Mouse (Mus musculus): ENCODE results near the gene Lpgat1. TPM values are rescaled to one million over a fixed set of nuclear protein-coding genes. Genes with fewer than 3 reads are reported as not detected.

The Lpgat1 gene
- polyA plus RNA-seq, 1 experiment from 2014 or later, result 37.2 TPM

- no peaks in the 10 kb centered on the region for H3K9me3 ChIP-seq
- H3K4me2 ChIP-seq (replicated peaks), result no peak overlapping the region
- no peak overlapping the region for H3K9ac ChIP-seq
- H3K36me3 ChIP-seq, result no peaks in the 10 kb centered on the region
- no peaks in the 10 kb centered on the region for H3K27me3 ChIP-seq (replicated peaks)
- no peak overlapping the region for H3K27ac ChIP-seq
- no peaks in the 10 kb centered on the region for H3K4me1 ChIP-seq (replicated peaks)
- H3K4me3 ChIP-seq (replicated peaks), result no peak overlapping the region
- ATAC-seq, result no peak
- 84% methylated on average over 13 of the region's 13 CpGs for WGBS
These were observed 95.5 kb downstream of the Lpgat1 start for GRCm38 (mm10) chr1:191812949-191813691.

- no peak for ATAC-seq
- no peak overlapping the region for H3K4me2 ChIP-seq (replicated peaks)
- no peaks in the 10 kb centered on the region for H3K4me1 ChIP-seq (replicated peaks)
- H3K27me3 ChIP-seq (replicated peaks), result no peaks in the 10 kb centered on the region
- no peak overlapping the region for H3K9ac ChIP-seq
- no peak overlapping the region for H3K27ac ChIP-seq
- WGBS, result 77% methylated on average over 4 of the region's 4 CpGs
- no peaks in the 10 kb centered on the region for H3K36me3 ChIP-seq
- H3K4me3 ChIP-seq (replicated peaks), result no peak overlapping the region
- no peaks in the 10 kb centered on the region for H3K9me3 ChIP-seq
These were observed 96.6 kb downstream of the Lpgat1 start for GRCm38 (mm10) chr1:191814240-191814639.

DNA sequence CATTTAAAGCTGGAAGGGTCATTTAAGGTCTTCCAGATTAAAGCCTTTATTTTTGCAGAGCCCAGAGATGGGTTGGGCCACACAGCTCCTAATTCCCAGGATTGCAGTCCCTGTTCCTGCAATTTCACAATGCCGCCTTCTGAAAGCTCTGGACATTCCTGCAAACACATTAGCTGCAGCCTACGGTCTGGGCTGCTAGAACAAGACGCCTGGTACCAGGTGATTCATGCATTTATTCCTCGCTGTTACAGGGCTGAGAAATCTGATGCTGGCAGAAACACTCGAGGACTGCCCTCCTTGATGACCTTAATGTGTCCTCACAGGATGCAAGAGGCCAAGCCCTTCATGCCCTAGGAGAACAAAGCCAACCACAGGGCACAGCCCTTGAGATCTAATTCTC is 97.3 kb downstream of the Lpgat1 start:
- Histone ChIP-seq H3K4me3 (replicated peaks) (no peak overlapping the region), H3K9ac (no peak overlapping the region), H3K9me3 (no peaks in the 10 kb centered on the region), H3K4me2 (replicated peaks) (no peak overlapping the region), H3K36me3 (no peaks in the 10 kb centered on the region), H3K27me3 (replicated peaks) (no peaks in the 10 kb centered on the region), H3K4me1 (replicated peaks) (no peaks in the 10 kb centered on the region), H3K27ac (no peak overlapping the region)
- ATAC-seq, result no peak
- 42% methylated on average over 5 of the region's 5 CpGs for WGBS

DNA sequence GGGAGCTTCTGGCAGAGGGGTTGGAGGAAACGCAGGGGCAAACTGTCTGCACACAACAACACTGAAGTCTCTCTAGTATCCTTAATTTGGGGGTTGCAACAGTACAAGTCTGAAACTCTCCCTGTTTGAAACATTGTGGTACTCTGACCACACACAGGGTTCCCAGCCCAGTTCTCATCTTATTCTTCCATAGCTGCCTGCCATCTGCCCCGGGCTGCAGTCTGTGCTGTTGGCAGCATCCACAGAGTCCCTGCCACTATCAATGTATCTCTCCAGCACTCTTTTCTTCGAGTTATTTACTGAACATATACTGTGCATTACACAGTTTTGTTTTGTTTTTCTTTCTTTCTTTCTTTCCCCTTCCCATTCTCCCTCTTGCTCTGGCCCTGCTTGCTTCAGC is 99.0 kb downstream of the Lpgat1 start:
- no peak overlapping the region for H3K9ac ChIP-seq
- H3K9me3 ChIP-seq, result no peaks in the 10 kb centered on the region
- no peak overlapping the region for H3K27ac ChIP-seq
- H3K4me1 ChIP-seq (replicated peaks), result no peaks in the 10 kb centered on the region; the same call in 1 of the 2 replicates
- H3K4me3 ChIP-seq (replicated peaks), result no peak overlapping the region
- H3K4me2 ChIP-seq (replicated peaks), result no peak overlapping the region
- ATAC-seq, result no peak
- no peaks in the 10 kb centered on the region for H3K36me3 ChIP-seq
- 68% methylated on average over 3 of the region's 3 CpGs for WGBS
- no peaks in the 10 kb centered on the region for H3K27me3 ChIP-seq (replicated peaks)

GRCm38 (mm10) chr1:191817418-191818144 is 99.9 kb downstream of the Lpgat1 start:
- Histone ChIP-seq H3K36me3 (no peaks in the 10 kb centered on the region), H3K4me3 (replicated peaks) (no peak overlapping the region), H3K9me3 (no peaks in the 10 kb centered on the region), H3K4me1 (replicated peaks) (peaks cover 7% of the 10 kb centered on the region; the same call in 1 of the 2 replicates), H3K27me3 (replicated peaks) (no peaks in the 10 kb centered on the region), H3K27ac (no peak overlapping the region), H3K4me2 (replicated peaks) (no peak overlapping the region), H3K9ac (no peak overlapping the region)
- ATAC-seq, result peak; percentile 68
- 35% methylated on average over 19 of the region's 19 CpGs for whole genome bisulfite sequencing

DNA sequence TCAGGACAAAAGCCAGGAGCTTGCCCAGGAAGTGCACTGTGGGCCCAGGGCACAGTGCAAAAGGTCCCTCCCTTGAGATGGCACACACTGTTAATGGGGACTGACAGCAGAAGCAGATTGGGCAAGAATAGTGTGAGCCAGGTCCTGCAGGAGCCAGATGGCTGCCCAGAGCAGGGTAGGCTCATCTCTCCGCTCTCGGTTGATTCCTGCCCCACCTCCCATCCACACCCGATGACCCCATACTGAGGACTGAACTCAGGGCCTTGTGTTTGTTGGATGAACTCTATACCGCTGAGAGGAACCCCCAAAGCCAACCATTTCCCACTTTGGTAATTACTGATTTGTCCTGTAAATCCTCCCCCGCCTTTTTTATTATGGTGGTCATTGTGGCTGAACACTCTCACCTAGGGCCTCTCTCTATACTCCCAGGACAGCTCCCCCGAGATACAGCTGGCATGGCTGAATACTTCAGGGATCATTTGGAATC is 100.6 kb downstream of the Lpgat1 start:
- Histone ChIP-seq H3K4me3 (replicated peaks) (no peak overlapping the region), H3K27ac (no peak overlapping the region), H3K9ac (no peak overlapping the region), H3K4me2 (replicated peaks) (no peak overlapping the region), H3K36me3 (no peaks in the 10 kb centered on the region), H3K9me3 (no peaks in the 10 kb centered on the region), H3K27me3 (replicated peaks) (no peaks in the 10 kb centered on the region), H3K4me1 (replicated peaks) (peaks cover 7% of the 10 kb centered on the region; the same call in 1 of the 2 replicates)
- WGBS, result 43% methylated on average over 6 of the region's 6 CpGs
- ATAC-seq, result no peak

DNA sequence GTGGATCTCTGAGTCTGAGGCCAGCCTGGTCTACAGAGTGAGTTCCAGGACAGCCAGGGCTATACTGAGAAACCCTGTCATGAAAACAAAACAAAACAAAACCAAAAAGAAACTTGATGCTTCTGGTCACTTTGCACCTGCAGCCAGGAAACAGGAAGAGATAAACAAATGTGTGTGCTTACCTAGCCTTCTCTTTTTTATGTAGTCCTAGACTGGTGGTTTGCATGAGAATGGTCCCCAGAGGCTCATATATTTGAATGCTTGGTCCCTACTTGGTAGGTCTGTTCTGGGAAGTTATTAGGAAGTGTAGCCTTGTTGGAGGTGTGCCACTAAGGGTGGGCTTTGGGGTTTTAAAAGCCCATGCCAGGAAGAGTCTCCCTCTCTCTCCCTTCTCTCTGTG is 101.4 kb downstream of the Lpgat1 start:
- Histone ChIP-seq H3K9ac (no peak overlapping the region), H3K4me1 (replicated peaks) (peaks cover 7% of the 10 kb centered on the region; the same call in 1 of the 2 replicates), H3K4me3 (replicated peaks) (no peak overlapping the region), H3K36me3 (no peaks in the 10 kb centered on the region; the same call in 1 of the 2 replicates), H3K9me3 (no peaks in the 10 kb centered on the region), H3K27ac (no peak overlapping the region), H3K4me2 (replicated peaks) (no peak overlapping the region), H3K27me3 (replicated peaks) (no peaks in the 10 kb centered on the region)
- ATAC-seq, result no peak

DNA sequence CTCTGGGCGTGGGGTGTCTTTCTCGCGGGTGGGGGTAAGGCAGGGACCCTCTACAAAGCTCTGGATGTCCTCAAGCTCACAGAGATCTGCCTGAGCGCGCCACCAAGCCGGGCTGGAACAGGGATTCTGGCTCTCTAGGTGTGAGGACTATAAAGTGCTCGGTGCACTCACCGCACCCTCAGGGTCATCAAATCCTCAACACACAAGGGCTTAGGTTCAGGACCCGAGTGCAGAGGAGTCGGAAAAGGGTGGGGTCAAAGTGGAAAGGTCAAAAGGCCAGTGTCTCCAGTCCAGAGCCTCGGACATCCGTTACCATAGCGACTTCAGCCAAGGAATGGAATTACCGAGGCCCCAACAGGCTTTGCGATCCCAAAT is 103.3 kb downstream of the Lpgat1 start:
- H3K27me3 ChIP-seq (replicated peaks), result no peaks in the 10 kb centered on the region
- peak overlapping the region; percentile 65 for H3K4me3 ChIP-seq (replicated peaks)
- H3K4me1 ChIP-seq (replicated peaks), result peaks cover 7% of the 10 kb centered on the region; the same call in 1 of the 2 replicates
- WGBS, result 2% methylated on average over 15 of the region's 15 CpGs
- H3K9me3 ChIP-seq, result no peaks in the 10 kb centered on the region
- H3K9ac ChIP-seq, result peak overlapping the region; percentile 52
- peaks cover 10% of the 10 kb centered on the region; the same call in 1 of the 2 replicates for H3K36me3 ChIP-seq
- H3K4me2 ChIP-seq (replicated peaks), result peak overlapping the region; percentile 83
- peak; percentile 48 for ATAC-seq
- no peak overlapping the region for H3K27ac ChIP-seq

DNA sequence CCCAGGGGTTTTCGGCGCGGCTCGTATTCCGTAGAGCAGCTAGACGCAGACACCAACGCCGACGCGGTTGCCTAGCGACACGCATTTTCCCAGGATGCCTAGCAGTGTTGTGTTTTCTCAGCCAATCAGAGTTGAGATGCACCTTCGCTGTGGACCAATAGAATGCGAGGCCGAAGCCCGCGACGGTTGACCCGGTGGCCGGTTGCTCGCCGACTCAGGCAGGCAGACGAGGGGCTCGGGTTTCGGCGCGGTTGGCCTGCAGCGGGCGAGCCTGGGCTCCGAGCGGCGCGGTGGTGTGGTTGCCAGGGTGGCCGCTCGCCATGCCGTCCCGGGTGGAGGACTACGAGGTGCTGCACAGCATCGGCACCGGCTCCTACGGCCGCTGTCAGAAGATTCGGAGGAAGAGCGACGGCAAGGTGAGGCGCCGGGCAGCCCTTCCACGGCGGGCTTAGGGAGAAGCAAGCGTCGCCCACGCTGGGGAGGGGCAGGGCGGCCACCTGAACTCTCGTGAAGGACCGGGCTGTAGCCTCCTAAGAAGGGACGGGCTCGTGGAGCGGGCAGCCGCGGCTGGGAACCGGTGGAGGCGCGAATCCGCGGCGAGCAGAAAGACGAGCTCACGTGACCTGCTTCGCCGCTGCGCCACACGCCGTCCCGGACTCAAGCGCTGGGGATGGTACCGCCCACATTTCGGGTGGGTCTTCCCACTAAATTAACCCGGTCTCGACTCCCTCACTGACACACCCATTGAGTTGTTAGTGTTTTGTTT is 103.9 kb downstream of the Lpgat1 start, which contains the start of gene Nek2:
Gene Nek2 (plus strand): TSS at position 119 of the 766 bp plus-strand sequence.
- Histone ChIP-seq H3K4me3 (replicated peaks) (peak within 1 kb of the TSS; percentile 65), H3K9me3 (no peaks in the 10 kb centered on the region), H3K27ac (peak within 1 kb of the TSS; percentile 81), H3K9ac (peak within 1 kb of the TSS; percentile 61), H3K4me1 (replicated peaks) (peaks cover 7% of the 10 kb centered on the region; the same call in 1 of the 2 replicates), H3K4me2 (replicated peaks) (peak within 1 kb of the TSS; percentile 83), H3K27me3 (replicated peaks) (no peaks in the 10 kb centered on the region), H3K36me3 (peaks cover 10% of the 10 kb centered on the region; the same call in 1 of the 2 replicates)
- peak; percentile 95 for ATAC-seq
- WGBS, result under 1% methylated on average over 79 of the region's 79 CpGs

DNA sequence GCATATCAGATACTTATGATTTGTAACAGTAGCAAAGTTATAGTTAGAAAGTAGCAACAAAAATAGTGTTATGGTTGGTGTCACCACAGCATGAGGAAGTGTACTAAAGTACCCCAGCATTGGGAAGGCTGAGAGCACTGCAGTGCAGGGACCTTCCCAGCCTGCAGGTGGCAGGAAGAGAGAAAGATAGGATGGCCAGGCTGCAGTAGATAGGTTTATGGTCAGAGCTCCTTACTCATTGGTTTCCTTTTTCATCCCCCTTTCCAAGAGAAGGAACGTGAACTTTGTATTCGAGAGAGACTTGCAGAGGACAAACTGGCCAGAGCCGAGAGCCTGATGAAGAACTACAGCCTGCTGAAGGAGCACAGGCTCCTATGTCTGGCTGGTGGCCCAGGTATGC is 111.5 kb downstream of the Lpgat1 start:
- Histone ChIP-seq H3K4me1 (replicated peaks) (no peaks in the 10 kb centered on the region), H3K9me3 (no peaks in the 10 kb centered on the region), H3K36me3 (peaks cover 33% of the 10 kb centered on the region), H3K9ac (no peak overlapping the region), H3K4me2 (replicated peaks) (no peak overlapping the region), H3K27ac (no peak overlapping the region), H3K4me3 (replicated peaks) (no peak overlapping the region), H3K27me3 (replicated peaks) (no peaks in the 10 kb centered on the region)
- 82% methylated on average over 3 of the region's 3 CpGs for WGBS
- no peak for ATAC-seq

- peaks cover 18% of the 10 kb centered on the region for H3K36me3 ChIP-seq
- no peak overlapping the region for H3K9ac ChIP-seq
- no peak overlapping the region for H3K4me3 ChIP-seq (replicated peaks)
- H3K27ac ChIP-seq, result no peak overlapping the region
- 95% methylated on average over 6 of the region's 6 CpGs for WGBS
- H3K4me1 ChIP-seq (replicated peaks), result peaks cover 4% of the 10 kb centered on the region; the same call in 1 of the 2 replicates
- H3K27me3 ChIP-seq (replicated peaks), result no peaks in the 10 kb centered on the region
- ATAC-seq, result no peak
- H3K9me3 ChIP-seq, result no peaks in the 10 kb centered on the region
- H3K4me2 ChIP-seq (replicated peaks), result no peak overlapping the region
These were observed 115.8 kb downstream of the Lpgat1 start for GRCm38 (mm10) chr1:191833396-191833795.

Measured in intestine, embryonic 15.5 days (tissue).